Mouse (Mus musculus) myocyte (in vitro differentiated cells): Measurements from ENCODE around the gene Slc16a12.

Source experiments
- MAX ChIP-seq: IDR thresholded peaks from one replicate; pipeline ENCODE4 v1.6.1; 2011; ENCODE audit warnings: low read depth, mild to moderate bottlenecking, control low read depth
- MYOG ChIP-seq, 3 experiments: IDR thresholded peaks; one replicate each; pipeline ENCODE4 v1.6.1; 2011; ENCODE audit warnings: control low read depth in 2 of 3, low read depth in 2 of 3, mild to moderate bottlenecking in 2 of 3; ENCODE audit not compliant: insufficient read length in 2 of 3, control insufficient read depth in 1 of 3, insufficient read depth in 1 of 3
- POLR2A ChIP-seq: IDR thresholded peaks from one replicate; pipeline ENCODE4 v1.6.1; 2011; ENCODE audit warnings: low read depth, mild to moderate bottlenecking, control low read depth, moderate library complexity; ENCODE audit not compliant: insufficient read length
- REST ChIP-seq: IDR thresholded peaks from one replicate; pipeline ENCODE4 v1.6.1; 2011; ENCODE audit warnings: mild to moderate bottlenecking, control low read depth, moderate library complexity; ENCODE audit not compliant: insufficient read depth, insufficient read length
- TCF12 ChIP-seq: IDR thresholded peaks from one replicate; pipeline ENCODE4 v1.6.1; 2011; ENCODE audit warnings: mild to moderate bottlenecking, control low read depth; ENCODE audit not compliant: poor library complexity, insufficient read depth, severe bottlenecking
- USF1 ChIP-seq: IDR thresholded peaks from one replicate; pipeline ENCODE4 v1.6.1; 2011; ENCODE audit warnings: low read depth, mild to moderate bottlenecking, control low read depth, moderate library complexity

DNA sequence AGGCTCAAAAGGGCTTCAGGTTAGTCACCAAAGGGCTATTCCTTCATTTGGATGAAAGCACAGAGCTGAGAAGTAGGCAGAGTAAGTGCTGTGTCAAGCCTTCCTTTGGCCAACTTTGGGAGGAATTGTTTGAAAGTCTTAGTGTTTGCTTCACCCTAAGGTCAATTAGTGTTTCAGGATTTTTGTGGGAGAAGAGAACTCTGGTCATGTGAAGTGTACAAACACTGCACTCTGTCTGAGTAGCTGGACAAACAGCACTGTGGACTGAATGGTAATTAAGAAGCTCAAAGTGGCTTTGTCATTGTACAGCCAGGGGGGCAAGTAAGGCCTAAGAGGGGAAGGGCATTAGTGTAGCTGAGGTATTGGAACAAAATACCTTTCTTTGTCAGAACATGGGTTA lies 115.6 kb downstream of the Slc16a12 start:
- TF ChIP-seq POLR2A (no peak), USF1 (no peak), MYOG (IDR thresholded peaks at IDR 0.05; ENCODE audit: control insufficient read depth in 1 of 3, insufficient read depth in 1 of 3, insufficient read length in 2 of 3, low read depth in 2 of 3) (no peak), TCF12 (no peak), MAX (no peak), REST (no peak)
